Mouse (Mus musculus) ES-Bruce4 (cell line): ENCODE data around the gene Syt1.

Source experiments
- CTCF ChIP-seq: IDR thresholded peaks from one replicate; pipeline ENCODE4 v1.8.1; 2011; ENCODE audit warnings: low read depth, low read length
- EP300 ChIP-seq: IDR thresholded peaks from 2 replicates; pipeline ENCODE4 v1.6.1; 2011; ENCODE audit warnings: low read depth, low read length; ENCODE audit not compliant: insufficient read depth
- POLR2A ChIP-seq: IDR thresholded peaks from one replicate; pipeline ENCODE4 v1.8.1; 2011; ENCODE audit warnings: low read length; ENCODE audit not compliant: insufficient read depth

- no peak for TF ChIP-seq CTCF
- no peak for TF ChIP-seq POLR2A
- TF ChIP-seq EP300 = no peak
Observed at GRCm38 (mm10) chr10:108597385-108597784, 413.4 kb downstream of the Syt1 start.
